Mouse (Mus musculus) 3134 (cell line): ENCODE measurements around the gene Gpx3.
A peak's percentile ranks its signal among the peaks of the same experiment; 100 is the strongest.
"Not testable (repeated sequence)": the region's sequence is repeated elsewhere in the genome, so short reads cannot be mapped to it uniquely, and the experiment has no call there.

ENCODE experiments used
- DNase-seq: peaks from one replicate; pipeline ENCODE4 v3.0.0-alpha.2; 2011; ENCODE audit warnings: low spot score; ENCODE audit not compliant: insufficient read length; ENCODE audit errors: extremely low read depth

The Gpx3 gene

GRCm38 (mm10) chr11:54936035-54936770 lies 34.0 kb downstream of the Gpx3 start:
- no peak for DNase-seq

- DNase-seq: no peak
Observed at GRCm38 (mm10) chr11:54936771-54937140, 34.5 kb downstream of the Gpx3 start.

- no peak for DNase-seq
Observed at GRCm38 (mm10) chr11:54939501-54939900, 37.2 kb downstream of the Gpx3 start.

- DNase-seq: no peak
Observed at GRCm38 (mm10) chr11:54940056-54940455, 37.8 kb downstream of the Gpx3 start.

- DNase-seq: no peak
Observed at GRCm38 (mm10) chr11:54944702-54945101, 42.4 kb downstream of the Gpx3 start.

- DNase-seq: no peak
Observed at GRCm38 (mm10) chr11:54949717-54950116, 47.5 kb downstream of the Gpx3 start.

GRCm38 (mm10) chr11:54950684-54951083 lies 48.4 kb downstream of the Gpx3 start:
- no peak for DNase-seq

GRCm38 (mm10) chr11:54952651-54953050 lies 50.4 kb downstream of the Gpx3 start:
- DNase-seq: peak; percentile 57

- DNase-seq: no peak
Observed at GRCm38 (mm10) chr11:54953993-54954446, 51.8 kb downstream of the Gpx3 start.

GRCm38 (mm10) chr11:54954716-54955115 lies 52.5 kb downstream of the Gpx3 start:
- DNase-seq: no peak

GRCm38 (mm10) chr11:54955400-54955734 lies 53.1 kb downstream of the Gpx3 start:
- not testable (repeated sequence) for DNase-seq

- peak; percentile 97 for DNase-seq
Observed at GRCm38 (mm10) chr11:54955735-54956480, 53.7 kb downstream of the Gpx3 start.

- DNase-seq: no peak
Observed at GRCm38 (mm10) chr11:54956912-54957311, 54.7 kb downstream of the Gpx3 start.

- not testable (repeated sequence) for DNase-seq
Observed at GRCm38 (mm10) chr11:54957708-54958107, 55.5 kb downstream of the Gpx3 start.

- DNase-seq: no peak
Observed at GRCm38 (mm10) chr11:54958571-54959073, 56.4 kb downstream of the Gpx3 start.
